Mouse (Mus musculus): ENCODE data around the gene Fam83f.

DNA sequence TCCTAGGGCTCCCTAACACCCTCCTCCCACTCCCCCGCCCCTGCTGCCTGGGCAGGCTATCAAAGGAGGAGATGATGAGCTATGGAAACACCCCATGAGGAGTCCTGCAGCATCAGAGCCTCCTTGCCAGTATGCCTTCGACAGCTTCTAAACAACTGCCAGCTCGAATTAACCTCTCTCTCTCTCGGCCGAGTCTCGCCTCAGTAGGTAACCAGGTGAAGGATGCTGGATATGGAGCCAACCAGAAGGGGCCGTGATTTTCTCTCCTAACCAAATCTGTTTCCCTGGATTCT lies 13.9 kb downstream of the Fam83f start:
- no peak for TF ChIP-seq CTCF (IDR thresholded peaks at IDR 0.05; ENCODE audit: borderline replicate concordance, control insufficient read depth, extremely low read depth, insufficient read depth, low read length, poor library complexity)
- TF ChIP-seq POLR2A (IDR thresholded peaks at IDR 0.05; ENCODE audit: control insufficient read depth, extremely low read depth, insufficient read depth, low read length, poor library complexity): no peak
